Mouse (Mus musculus) CH12.LX (cell line): ENCODE results near the gene Vdr. TPM values are rescaled to one million over a fixed set of nuclear protein-coding genes. Genes with fewer than 3 reads are reported as not detected.

Source experiments
- DNase-seq: peaks from one replicate; pipeline ENCODE4 v3.0.0-alpha.2; 2013; ENCODE audit errors: extremely low read depth
- H3K27ac ChIP-seq: 2 replicates; pipeline ENCODE4 v1.5.1; 2012; ENCODE audit warnings: low read depth, mild to moderate bottlenecking, control low read depth, moderate library complexity; ENCODE audit not compliant: insufficient read depth
- H3K27me3 ChIP-seq: replicated peaks from 2 replicates; pipeline ENCODE3; 2012; ENCODE audit warnings: inconsistent platforms
- H3K36me3 ChIP-seq, 2 experiments: replicated peaks in 1 of 2; 2 replicates each; pipeline versions ENCODE3 to v1.6.1; 2012; ENCODE audit warnings: inconsistent platforms in 1 of 2, low read length in 1 of 2, mild to moderate bottlenecking in 1 of 2, mixed read lengths in 1 of 2, moderate library complexity in 1 of 2; ENCODE audit not compliant: control insufficient read depth in 1 of 2, insufficient read depth in 1 of 2
- H3K4me1 ChIP-seq, 2 experiments: 2 replicates each; pipeline ENCODE4 v1.6.1; 2012; ENCODE audit warnings: inconsistent platforms in 1 of 2, moderate library complexity in 1 of 2; ENCODE audit not compliant: insufficient read depth in 2 of 2, control insufficient read depth in 1 of 2
- H3K4me2 ChIP-seq: 2 replicates; pipeline ENCODE4 v1.6.1; 2012; ENCODE audit warnings: low read depth, mild to moderate bottlenecking, control low read depth; ENCODE audit not compliant: poor library complexity, insufficient read depth, severe bottlenecking
- H3K4me3 ChIP-seq, 3 experiments: fragments of 150-350 bp in 1 of 3; sonication (generic) in 1 of 3; replicated peaks in 1 of 3; 2 replicates each; pipeline versions ENCODE3 to v1.5.1; 2011 to 2012; ENCODE audit warnings: low read depth in 2 of 3, low read length in 2 of 3, mild to moderate bottlenecking in 2 of 3, moderate library complexity in 2 of 3, control low read depth in 1 of 3, improper control_type of control experiment in 1 of 3, inconsistent platforms in 1 of 3, mixed read lengths in 1 of 3; ENCODE audit not compliant: poor library complexity in 1 of 3
- H3K79me2 ChIP-seq: replicated peaks from 2 replicates; pipeline ENCODE4 v1.6.1; 2012; ENCODE audit warnings: mild to moderate bottlenecking, moderate library complexity; ENCODE audit not compliant: control insufficient read depth, poor library complexity, insufficient read depth, severe bottlenecking; ENCODE audit errors: extremely low read depth
- H3K9ac ChIP-seq: 2 replicates; pipeline ENCODE4 v1.6.1; 2012; ENCODE audit warnings: low read depth, mild to moderate bottlenecking, control low read depth, moderate library complexity; ENCODE audit not compliant: insufficient read depth
- H3K9me3 ChIP-seq: replicated peaks from 2 replicates; pipeline ENCODE3; 2012; ENCODE audit warnings: low read length, inconsistent platforms, mixed read lengths
- CTCF ChIP-seq, 2 experiments: IDR thresholded peaks in 1 of 2; conservative IDR thresholded peaks in 1 of 2; 2 replicates each; pipeline ENCODE4 v1.5.1; 2011 to 2012; ENCODE audit warnings: low read depth in 2 of 2, low read length in 2 of 2, improper control_type of control experiment in 1 of 2, inconsistent platforms in 1 of 2, mild to moderate bottlenecking in 1 of 2, moderate library complexity in 1 of 2
- EP300 ChIP-seq: IDR thresholded peaks from 2 replicates; pipeline ENCODE4 v1.6.1; 2011; ENCODE audit warnings: low read length, improper control_type of control experiment
- ETS1 ChIP-seq: conservative IDR thresholded peaks from 2 replicates; pipeline ENCODE4 v1.6.1; 2012; ENCODE audit warnings: low read depth, mild to moderate bottlenecking, inconsistent platforms, low read length, improper control_type of control experiment, moderate library complexity
- GABPA ChIP-seq: IDR thresholded peaks from 2 replicates; pipeline ENCODE4 v1.6.1; 2012; ENCODE audit warnings: low read depth, low read length, improper control_type of control experiment, inconsistent platforms; ENCODE audit not compliant: insufficient replicate concordance
- IRF4 ChIP-seq: IDR thresholded peaks from 2 replicates; pipeline ENCODE4 v1.6.1; 2014; ENCODE audit warnings: low read depth, mild to moderate bottlenecking, inconsistent platforms, low read length, improper control_type of control experiment
- JUN ChIP-seq: IDR thresholded peaks from 2 replicates; pipeline ENCODE4 v1.6.1; 2011; ENCODE audit warnings: low read depth, mild to moderate bottlenecking, low read length, improper control_type of control experiment, moderate library complexity; ENCODE audit not compliant: insufficient read depth
- MAX ChIP-seq: IDR thresholded peaks from 2 replicates; pipeline ENCODE4 v1.6.1; 2011; ENCODE audit warnings: low read length, improper control_type of control experiment
- NRF1 ChIP-seq: IDR thresholded peaks from 2 replicates; pipeline ENCODE4 v1.6.1; 2014; ENCODE audit warnings: low read depth, mild to moderate bottlenecking, inconsistent platforms, low read length, improper control_type of control experiment, moderate library complexity
- POLR2AphosphoS2 ChIP-seq: IDR thresholded peaks from 2 replicates; pipeline ENCODE4 v1.6.1; 2011; ENCODE audit warnings: low read depth, low read length, improper control_type of control experiment
- RCOR1 ChIP-seq: conservative IDR thresholded peaks from 2 replicates; pipeline ENCODE4 v1.6.1; 2012; ENCODE audit warnings: low read depth, mild to moderate bottlenecking, inconsistent platforms, low read length, improper control_type of control experiment
- SIN3A ChIP-seq: IDR thresholded peaks from 2 replicates; pipeline ENCODE4 v1.6.1; 2012; ENCODE audit warnings: low read length, improper control_type of control experiment, inconsistent platforms
- TCF12 ChIP-seq: IDR thresholded peaks from 2 replicates; pipeline ENCODE4 v1.6.1; 2014; ENCODE audit warnings: low read depth, mild to moderate bottlenecking, inconsistent platforms, low read length, improper control_type of control experiment
- UBTF ChIP-seq: IDR thresholded peaks from 2 replicates; pipeline ENCODE4 v1.6.1; 2012; ENCODE audit warnings: low read depth, mild to moderate bottlenecking, inconsistent platforms, low read length, improper control_type of control experiment, moderate library complexity
- ZNF384 ChIP-seq: IDR thresholded peaks from 2 replicates; pipeline ENCODE4 v1.6.1; 2012; ENCODE audit warnings: low read depth, low read length, improper control_type of control experiment, inconsistent platforms
- dilution Hi-C: fragments of 300-500 bp; cut with MboI; formaldehyde crosslinking; loops from 2 replicates; pipeline ENCODE4 v1.14.3; 2020; ENCODE audit warnings: low sequenced_read_pairs; ENCODE audit not compliant: extremely low pct_unique_long_range_greater_than_20kb, extremely low pct_ligation_motif_present
- in situ Hi-C: fragments of 300-500 bp; cut with MboI; formaldehyde crosslinking; loops from 3 replicates; pipeline ENCODE4 v1.14.3; 2019; ENCODE audit warnings: low sequenced_read_pairs, low pct_ligation_motif_present, low pct_unique_long_range_greater_than_20kb, mixed read lengths
- polyA plus RNA-seq: library from polyadenylated mRNA; unstranded; fragments of >175 nt; gene quantifications from 2 replicates; pipeline ENCODE4 v1.2.1, GENCODE M21; 2012; ENCODE audit warnings: low read depth; ENCODE audit not compliant: insufficient read length
- total RNA-seq, 2 experiments: library from RNA; depleted of rRNA; stranded (reverse); fragments of 300-350 nt in 1 of 2; fragments of >200 nt in 1 of 2; gene quantifications; 2 replicates each; pipeline ENCODE4 v1.2.3; 2012 to 2014

The Vdr gene
- total and polyA plus RNA-seq, 3 experiments, result 0.52 to 1.7 (median 0.68) TPM

DNA sequence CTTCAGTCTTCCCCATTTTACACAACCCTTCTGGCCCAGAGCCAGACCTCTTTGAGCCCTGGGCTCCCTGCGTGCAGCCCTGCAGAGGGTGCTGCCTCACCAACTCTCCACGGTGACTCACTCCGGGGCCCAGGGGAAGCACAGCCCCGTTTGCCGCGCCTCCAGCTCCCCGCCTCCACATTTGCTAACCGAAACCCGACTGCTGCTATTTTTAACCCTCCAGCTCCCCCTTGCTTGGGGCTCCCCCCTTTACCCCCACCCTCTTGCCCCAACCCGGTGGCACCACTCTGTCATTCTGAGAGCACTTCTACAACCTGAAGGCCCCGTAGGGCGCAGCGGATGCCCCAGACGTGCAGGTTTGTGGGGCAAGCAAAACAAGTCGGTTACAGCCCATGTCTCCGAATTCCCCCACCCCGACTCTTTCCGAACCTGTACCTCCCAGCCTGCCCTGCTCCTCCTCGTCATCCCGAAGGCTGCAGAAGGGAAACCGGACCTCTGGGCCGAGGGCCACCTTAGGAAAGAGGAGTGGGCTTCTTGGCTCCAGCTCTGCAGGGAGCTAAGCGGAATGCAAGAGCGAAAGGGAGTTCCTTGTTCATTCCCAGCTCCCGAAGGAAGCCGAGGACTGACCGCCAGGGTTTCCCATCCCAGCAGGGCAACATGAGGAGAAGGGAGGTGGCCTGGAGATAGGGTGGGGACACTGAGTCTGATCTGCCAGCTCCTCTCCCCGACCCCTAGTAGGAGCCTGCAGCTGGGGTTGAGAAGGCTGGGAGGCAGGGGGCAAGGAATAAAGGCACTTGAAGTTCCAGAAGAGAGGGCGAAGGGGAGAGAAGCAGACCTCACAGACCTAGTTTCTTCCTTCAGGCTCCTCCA, 85.1 kb downstream of the Vdr start (continued):
- peak; percentile 78 for TF ChIP-seq UBTF

DNA sequence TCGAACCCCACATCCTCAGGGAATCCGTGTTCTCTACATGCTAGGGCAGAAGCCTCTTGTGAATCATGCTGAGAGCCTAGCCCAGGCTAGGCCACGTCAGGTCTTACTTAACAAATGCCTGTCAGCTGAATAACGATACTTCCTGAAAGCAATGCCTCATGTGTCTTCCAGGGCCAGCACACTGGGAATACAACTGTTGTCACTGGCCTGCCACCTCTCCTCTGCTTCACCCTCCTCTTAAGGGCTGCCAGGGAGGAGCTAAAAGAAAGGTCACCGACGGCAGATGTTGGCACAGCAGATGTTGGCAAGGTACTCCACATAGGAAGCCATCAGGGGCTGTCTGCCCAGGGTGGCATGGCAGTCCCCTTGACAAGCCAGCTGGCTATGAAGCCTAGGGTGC, 86.4 kb downstream of the Vdr start:
- Histone ChIP-seq H3K27ac (peak overlapping the region; percentile 69), H3K4me3 (no peak overlapping the region), H3K79me2 (peaks cover 38% of the 10 kb centered on the region), H3K27me3 (no peaks in the 10 kb centered on the region), H3K9ac (0 out of 2 replicates have a peak overlapping the region, but pooled peaks have one; percentile 8), H3K4me1 (peaks cover 64 to 91% of the 10 kb centered on the region in 2 experiments), H3K9me3 (no peaks in the 10 kb centered on the region), H3K36me3 (peaks cover 5 to 26% of the 10 kb centered on the region in 2 experiments), H3K4me2 (no peak overlapping the region)
- DNase-seq, result no peak
- in situ Hi-C loops (no loop called here), dilution Hi-C loops (no loop called here)
- no peak for TF ChIP-seq ZNF384
- no peak for TF ChIP-seq SIN3A
- TF ChIP-seq JUN, result no peak
- TF ChIP-seq RCOR1, result no peak
- TF ChIP-seq UBTF, result no peak
- TF ChIP-seq NRF1, result no peak
- TF ChIP-seq POLR2AphosphoS2, result no peak
- TF ChIP-seq MAX, result no peak

DNA sequence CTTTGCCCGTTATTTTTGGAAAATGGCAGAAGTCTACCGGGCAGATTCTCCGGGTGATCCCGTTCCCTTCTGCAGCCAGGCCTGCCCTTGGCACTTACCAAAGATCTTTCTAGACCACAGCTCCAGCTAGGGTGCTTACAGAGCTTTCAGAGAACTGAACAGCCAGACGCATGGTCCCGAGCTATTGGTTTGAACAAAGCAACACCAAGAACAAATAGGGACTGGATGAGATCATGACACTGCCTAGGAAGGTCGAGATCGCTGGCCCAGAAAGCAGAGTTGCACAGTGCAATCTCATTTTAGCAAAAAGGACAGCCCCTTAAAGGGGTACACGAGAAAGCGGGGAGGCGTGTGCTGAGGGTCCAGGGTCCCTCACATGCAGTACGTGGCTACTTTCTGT, 87.0 kb downstream of the Vdr start:
- no peak overlapping the region for H3K4me2 ChIP-seq
- peak overlapping the region; percentile 69 for H3K27ac ChIP-seq
- no peak overlapping the region for H3K4me3 ChIP-seq
- TF ChIP-seq IRF4, result no peak
- TF ChIP-seq ETS1, result no peak
- TF ChIP-seq GABPA, result no peak
- no peak for TF ChIP-seq CTCF (conservative IDR thresholded peaks at IDR 0.05 in 1 of 2, IDR thresholded peaks at IDR 0.05 in 1 of 2; ENCODE audit: low read depth in 2 of 2, low read length in 2 of 2)
- TF ChIP-seq TCF12, result no peak
- no peak for TF ChIP-seq SIN3A
- TF ChIP-seq EP300, result no peak
- peaks cover 64 to 89% of the 10 kb centered on the region in 2 experiments for H3K4me1 ChIP-seq
- dilution Hi-C loops (no loop called here), in situ Hi-C loops (no loop called here)
- no peak overlapping the region for H3K9ac ChIP-seq
- no peaks in the 10 kb centered on the region for H3K9me3 ChIP-seq
- DNase-seq, result no peak
- H3K79me2 ChIP-seq, result peaks cover 36% of the 10 kb centered on the region
- H3K36me3 ChIP-seq, result peaks cover 5 to 31% of the 10 kb centered on the region in 2 experiments
- H3K27me3 ChIP-seq, result no peaks in the 10 kb centered on the region
